Mouse (Mus musculus) cortical plate, adult 2 months (tissue): ENCODE measurements at regions not wholly inside any gene's neighbourhood (a gene's known extent, or its start where the extent isn't known, plus 50 kb on each side); places are given as distances from the start of the nearest gene placed in this dataset.

Source experiments
- H3K27ac ChIP-seq: fragments of 200-500 bp; 2 replicates; pipeline ENCODE4 v1.5.1; 2012; ENCODE audit warnings: low read length, control low read depth, inconsistent platforms; ENCODE audit not compliant: insufficient read depth
- H3K4me1 ChIP-seq: fragments of 200-500 bp; 2 replicates; pipeline ENCODE4 v1.6.1; 2011; ENCODE audit warnings: low read length; ENCODE audit not compliant: control insufficient read depth, insufficient read depth
- H3K4me3 ChIP-seq: fragments of 200-500 bp; 2 replicates; pipeline ENCODE4 v1.5.1; 2011; ENCODE audit warnings: mild to moderate bottlenecking, low read length, control low read depth; ENCODE audit not compliant: insufficient read depth
- CTCF ChIP-seq: fragments of 200-500 bp; IDR thresholded peaks from 2 replicates; pipeline ENCODE4 v1.5.1; 2011; ENCODE audit warnings: mild to moderate bottlenecking, control low read depth, low read length; ENCODE audit not compliant: insufficient read depth; ENCODE audit errors: extremely low read depth
- POLR2A ChIP-seq: fragments of 200-500 bp; IDR thresholded peaks from 2 replicates; pipeline ENCODE4 v1.6.1; 2011; ENCODE audit warnings: mild to moderate bottlenecking, low read length, control low read depth; ENCODE audit not compliant: insufficient read depth; ENCODE audit errors: extremely low read depth

DNA sequence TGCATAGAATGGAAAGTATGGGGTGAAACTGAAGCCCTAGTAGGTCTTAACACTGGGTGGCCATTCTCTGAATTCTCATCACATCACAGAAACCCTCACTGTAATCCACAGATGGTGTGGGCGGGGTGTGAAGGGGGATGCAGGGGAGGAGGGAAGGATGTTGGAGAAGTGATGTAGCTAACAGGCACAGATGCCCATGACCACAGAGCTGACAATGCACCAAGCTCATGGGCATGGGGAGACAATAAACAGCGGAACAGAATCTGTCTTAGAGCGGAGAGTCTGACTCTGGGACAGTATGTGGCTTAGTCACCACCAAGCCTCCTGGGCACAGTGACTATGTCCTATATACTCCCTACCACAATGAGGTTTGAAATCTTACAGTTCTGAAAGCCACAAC lies 63.3 kb upstream of the Fam19a5 start:
- H3K27ac ChIP-seq: no peak overlapping the region
- peaks cover 3% of the 10 kb centered on the region; the same call in 1 of the 2 replicates for H3K4me1 ChIP-seq
- no peak overlapping the region for H3K4me3 ChIP-seq
- TF ChIP-seq CTCF: no peak
- TF ChIP-seq POLR2A: no peak
